Mouse (Mus musculus) forebrain, embryonic 14.5 days (tissue): ENCODE measurements around the gene Echdc2. TPM values are rescaled to one million over a fixed set of nuclear protein-coding genes. Genes with fewer than 3 reads are reported as not detected.
A peak's percentile ranks its signal among the peaks of the same experiment; 100 is the strongest.

Experiments
- ATAC-seq: fragments of 200-750 bp; cut with Nextera tagmentation; 2 replicates; pipeline ENCODE4 v1.8.0; 2017; ENCODE audit warnings: mild to moderate bottlenecking, moderate library complexity
- DNase-seq: peaks from one replicate; pipeline ENCODE4 v3.0.0-alpha.2; 2015; ENCODE audit warnings: low spot score
- H3K27ac ChIP-seq: fragments of 300-500 bp; sonication (generic); 2 replicates; pipeline ENCODE4 v1.5.1; 2014; ENCODE audit warnings: low read depth, mild to moderate bottlenecking, control low read depth, low read length, moderate library complexity
- H3K27me3 ChIP-seq: fragments of 300-500 bp; sonication (generic); replicated peaks from 2 replicates; pipeline ENCODE4 v1.6.1; 2014; ENCODE audit warnings: low read length, control low read depth, mixed read lengths; ENCODE audit not compliant: control insufficient read depth, insufficient read depth
- H3K36me3 ChIP-seq: fragments of 300-500 bp; sonication (generic); 2 replicates; pipeline ENCODE4 v1.6.1; 2014; ENCODE audit warnings: low read length, control low read depth; ENCODE audit not compliant: control insufficient read depth, insufficient read depth
- H3K4me1 ChIP-seq: fragments of 300-500 bp; sonication (generic); 2 replicates; pipeline ENCODE4 v1.6.1; 2014; ENCODE audit warnings: antibody characterized with exemption, low read length, control low read depth; ENCODE audit not compliant: control insufficient read depth, insufficient read depth
- H3K4me2 ChIP-seq: fragments of 300-500 bp; sonication (generic); 2 replicates; pipeline ENCODE4 v1.6.1; 2014; ENCODE audit warnings: mild to moderate bottlenecking, control low read depth, low read length
- H3K4me3 ChIP-seq: fragments of 300-500 bp; sonication (generic); 2 replicates; pipeline ENCODE4 v1.5.1; 2014; ENCODE audit warnings: low read depth, low read length, control low read depth
- H3K9ac ChIP-seq: fragments of 300-500 bp; sonication (generic); 2 replicates; pipeline ENCODE4 v1.6.1; 2014; ENCODE audit warnings: mild to moderate bottlenecking, low read length, control low read depth, moderate library complexity
- H3K9me3 ChIP-seq: fragments of 300-500 bp; sonication (generic); replicated peaks from 2 replicates; pipeline ENCODE4 v1.6.1; 2016; ENCODE audit warnings: low read length, control low read depth, mixed read lengths; ENCODE audit not compliant: control insufficient read depth
- WGBS: fragments of 180-500 bp; shearing (Covaris S2); extraction: QIAGEN DNeasy Blood & Tissue Kit; methylation state at CpG from one replicate; pipeline ENCODE4 v1.1.7; 2014; 5-methylcytosine and 5-hydroxymethylcytosine counted together
- polyA plus RNA-seq: library from polyadenylated mRNA; unstranded; fragments of >200 nt; fragmentation: Nextera tagmentation; extraction: Ambion mirVana; gene quantifications from 2 replicates; pipeline ENCODE4 v1.2.1, GENCODE M21; 2014

Gene Echdc2
- polyA plus RNA-seq, 1 experiment from 2014 or later: 11.8 TPM

DNA sequence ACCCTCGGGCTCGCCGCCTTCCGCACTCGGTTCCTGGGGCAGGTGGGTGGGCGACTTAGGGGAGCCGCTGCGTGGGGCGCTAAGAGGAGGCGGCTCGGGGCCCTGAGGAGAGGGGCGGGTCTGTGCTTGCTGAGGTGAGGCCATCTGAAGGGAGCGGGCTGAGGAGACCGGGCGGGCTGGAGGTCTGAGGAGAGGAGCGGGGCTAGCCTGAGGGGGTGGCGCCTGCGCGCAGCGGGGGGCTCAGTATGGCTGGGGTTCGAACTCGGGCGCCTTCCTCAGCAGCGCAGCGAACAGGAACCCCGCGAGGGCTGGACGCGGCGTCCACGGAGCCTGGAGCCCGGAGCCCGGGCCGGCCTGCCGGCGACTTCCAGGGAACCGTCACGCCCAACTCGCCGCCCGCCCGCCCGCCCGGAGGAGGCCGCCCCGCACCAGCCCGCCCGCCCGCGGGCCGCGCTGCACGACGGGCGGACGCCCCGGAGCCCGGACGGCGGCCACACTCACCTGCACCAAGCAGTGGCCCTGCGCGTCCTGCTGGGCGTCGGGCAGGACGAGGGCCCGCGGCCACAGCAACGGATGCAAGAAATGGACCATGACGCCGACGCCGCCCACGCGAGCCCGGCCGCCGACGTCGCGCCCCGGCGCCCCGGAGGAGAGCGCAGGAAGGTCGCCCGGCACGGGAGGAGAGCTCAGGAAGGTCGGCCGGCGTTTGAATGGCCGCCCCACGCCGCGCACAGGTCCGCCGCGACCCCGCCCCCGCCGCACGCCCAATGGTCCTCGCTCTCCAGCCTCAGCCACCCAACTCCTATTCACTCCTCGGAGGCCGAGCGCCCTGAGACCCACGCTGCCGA, 52.3 kb downstream of the Echdc2 start, which contains the start of gene Zyg11a:
Gene Zyg11a (minus strand): TSS at position 717 of the 848 bp plus-strand sequence.
- 0 out of 2 replicates have a peak within 1 kb of the TSS, but pooled peaks have one; percentile 37 for H3K9ac ChIP-seq
- no peaks in the 10 kb centered on the region for H3K36me3 ChIP-seq
- H3K9me3 ChIP-seq: no peaks in the 10 kb centered on the region
- 2% methylated on average over 81 of the region's 107 CpGs for WGBS
- peaks cover 42% of the 10 kb centered on the region for H3K27me3 ChIP-seq
- DNase-seq (peak; percentile 11), ATAC-seq (peak; percentile 29)
- no peak within 1 kb of the TSS for H3K27ac ChIP-seq
- H3K4me1 ChIP-seq: 0 out of 2 replicates have a peak, but pooled peaks cover 2% of the 10 kb centered on the region
- H3K4me3 ChIP-seq: peak within 1 kb of the TSS; percentile 33
- H3K4me2 ChIP-seq: peak within 1 kb of the TSS; percentile 50

GRCm38 (mm10) chr4:108219019-108219418, 53.8 kb downstream of the Echdc2 start:
- Histone ChIP-seq H3K4me2 (no peak overlapping the region), H3K4me1 (0 out of 2 replicates have a peak, but pooled peaks cover 2% of the 10 kb centered on the region), H3K27ac (no peak overlapping the region), H3K9ac (no peak overlapping the region), H3K9me3 (no peaks in the 10 kb centered on the region), H3K4me3 (no peak overlapping the region), H3K36me3 (no peaks in the 10 kb centered on the region), H3K27me3 (peaks cover 42% of the 10 kb centered on the region)
- 8% methylated on average over 9 of the region's 9 CpGs for WGBS
- peak; percentile 9 for DNase-seq
- ATAC-seq: no peak

GRCm38 (mm10) chr4:108222507-108222906, 57.3 kb downstream of the Echdc2 start:
- 0 out of 2 replicates have a peak, but pooled peaks cover 2% of the 10 kb centered on the region for H3K4me1 ChIP-seq
- H3K27me3 ChIP-seq: peaks cover 23% of the 10 kb centered on the region
- ATAC-seq: no peak
- H3K4me2 ChIP-seq: no peak overlapping the region
- no peak overlapping the region for H3K4me3 ChIP-seq
- H3K36me3 ChIP-seq: no peaks in the 10 kb centered on the region
- 78% methylated on average over 5 of the region's 5 CpGs for WGBS
- no peak overlapping the region for H3K9ac ChIP-seq
- no peaks in the 10 kb centered on the region for H3K9me3 ChIP-seq
- DNase-seq: no peak
- no peak overlapping the region for H3K27ac ChIP-seq

DNA sequence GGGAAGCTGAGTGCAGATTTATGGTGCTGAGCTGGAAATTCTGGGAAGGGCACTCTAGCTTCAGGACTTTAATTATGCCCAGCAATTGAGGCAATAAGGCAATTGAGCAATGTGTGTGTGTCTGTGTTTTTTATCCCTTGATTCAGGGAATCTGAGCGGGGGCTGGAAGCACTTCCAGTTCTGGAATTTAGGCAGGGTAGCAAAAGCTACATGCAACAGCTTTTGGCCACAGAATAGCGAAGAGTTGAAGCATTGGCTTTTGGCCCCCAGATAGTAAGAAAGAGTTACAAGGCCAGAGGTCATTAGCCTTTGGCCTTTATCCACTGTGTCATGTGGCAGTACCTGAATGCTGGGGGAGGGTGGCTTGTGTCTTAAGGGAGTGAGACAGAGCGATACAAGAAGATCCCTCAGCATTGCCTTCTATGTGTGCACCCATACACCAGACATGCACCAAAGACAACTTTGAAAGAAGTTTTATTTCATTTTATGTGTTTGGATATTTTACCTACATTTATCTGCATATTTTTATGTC, 60.2 kb downstream of the Echdc2 start:
- Histone ChIP-seq H3K4me3 (no peak overlapping the region), H3K4me2 (no peak overlapping the region), H3K27ac (no peak overlapping the region), H3K9me3 (no peaks in the 10 kb centered on the region), H3K4me1 (no peaks in the 10 kb centered on the region), H3K36me3 (no peaks in the 10 kb centered on the region; the same call in 1 of the 2 replicates), H3K9ac (no peak overlapping the region), H3K27me3 (0 out of 2 replicates have a peak, but pooled peaks cover 3% of the 10 kb centered on the region)
- ATAC-seq: no peak
- WGBS: 76% methylated on average over 3 of the region's 3 CpGs
- no peak for DNase-seq

Other genes with a start within 250 kb of the Echdc2 start
- 20.3 and 21.0 TPM in 2 replicates for gene Cpt2, start 241.8 kb upstream of the Echdc2 start, polyA plus RNA-seq
- gene Slc1a7, start 197.1 kb upstream of the Echdc2 start, polyA plus RNA-seq: not detected in 2 replicates
- gene Podn, start 69.0 kb upstream of the Echdc2 start, polyA plus RNA-seq: 0.19 and 0.85 TPM in 2 replicates
- gene Scp2, start 20.4 kb upstream of the Echdc2 start, polyA plus RNA-seq: 255 and 265 TPM in 2 replicates
- not detected in 2 replicates for gene Zyg11a, start 52.6 kb downstream of the Echdc2 start, polyA plus RNA-seq
- 24.2 and 31.1 TPM in 2 replicates for gene Zyg11b, start 135.7 kb downstream of the Echdc2 start, polyA plus RNA-seq
- 43.1 and 52.2 TPM in 2 replicates for gene Coa7, start 162.7 kb downstream of the Echdc2 start, polyA plus RNA-seq
- gene Shisal2a, start 217.9 kb downstream of the Echdc2 start, polyA plus RNA-seq: 2.7 and 3.6 TPM in 2 replicates
- 26.9 and 28.9 TPM in 2 replicates for gene Gpx7, start 241.5 kb downstream of the Echdc2 start, polyA plus RNA-seq